Mouse (Mus musculus): ENCODE results near the gene Noa1. TPM values are rescaled to one million over a fixed set of nuclear protein-coding genes. Genes with fewer than 3 reads are reported as not detected.

Gene Noa1
- total and polyA plus RNA-seq, 3 experiments = 12.0 to 51.1 (median 35.1) TPM

DNA sequence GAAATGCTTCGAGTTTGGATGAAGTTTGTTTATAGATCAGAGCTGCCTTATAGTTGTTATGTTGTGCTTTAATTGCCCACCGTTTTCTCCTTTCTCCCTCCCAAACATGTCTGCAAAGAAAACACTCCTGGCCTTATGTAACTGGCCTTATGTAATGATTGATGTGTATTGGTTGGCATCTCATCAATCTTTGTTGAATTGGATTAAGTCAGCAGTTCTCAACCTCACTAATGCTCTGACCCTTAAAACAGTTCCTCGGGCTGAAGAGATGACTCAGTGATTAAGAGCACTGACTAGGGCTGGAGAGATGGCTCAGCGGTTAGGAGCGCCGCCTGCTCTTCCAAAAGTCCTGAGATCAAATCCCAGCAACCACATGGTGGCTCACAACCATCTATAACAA lies 5.1 kb upstream of the Noa1 start:
- Histone ChIP-seq H3K4me1 (ENCODE audit: insufficient read depth, low read depth, low read length) (peaks cover 13% of the 10 kb centered on the region), H3K36me3 (replicated peaks) (peaks cover 71% of the 10 kb centered on the region), H3K4me3 (ENCODE audit: low read depth, low read length) (no peak overlapping the region), H3K9me3 (replicated peaks) (no peaks in the 10 kb centered on the region), H3K27me3 (ENCODE audit: insufficient read depth, low read length) (no peaks in the 10 kb centered on the region)
- TF ChIP-seq GATA2 (IDR thresholded peaks at IDR 0.05; ENCODE audit: borderline replicate concordance, low read depth, low read length) (no peak), POLR2AphosphoS5 (IDR thresholded peaks at IDR 0.05; ENCODE audit: insufficient replicate concordance, low read depth, low read length) (no peak), GATA1 (IDR thresholded peaks at IDR 0.05; ENCODE audit: borderline replicate concordance, low read length) (no peak), CTCF (IDR thresholded peaks at IDR 0.05; ENCODE audit: low read depth, low read length) (no peak), TAL1 (conservative IDR thresholded peaks at IDR 0.05; ENCODE audit: low read depth, low read length) (no peak)
- no peak for ATAC-seq (ENCODE audit: extremely low read depth, insufficient number of reproducible peaks, low FRiP score, poor library complexity, severe bottlenecking)
- no peak for DNase-seq (ENCODE audit: low spot score)

DNA sequence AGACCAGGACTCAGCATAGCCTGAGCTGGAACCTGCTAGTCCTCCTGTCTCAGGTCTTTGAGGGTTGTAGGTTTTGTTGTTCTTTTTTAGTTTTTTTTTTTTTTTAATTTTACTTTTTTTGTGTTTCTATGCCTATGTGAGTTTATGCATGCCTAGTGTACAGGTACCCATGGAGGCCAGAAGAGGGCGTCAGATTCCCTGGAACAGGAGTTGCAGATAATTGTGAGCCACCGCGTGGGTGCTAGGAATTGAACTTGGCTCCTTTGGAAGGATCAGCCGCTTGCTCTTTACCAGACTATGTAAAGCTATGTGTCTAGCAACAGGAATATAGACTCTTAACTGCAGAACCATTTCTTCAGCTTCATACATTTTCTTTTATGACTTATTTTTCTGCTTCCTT lies 4.3 kb upstream of the Noa1 start:
- TF ChIP-seq POLR2AphosphoS5 (IDR thresholded peaks at IDR 0.05; ENCODE audit: insufficient replicate concordance, low read depth, low read length) = no peak
- TF ChIP-seq GATA2 (IDR thresholded peaks at IDR 0.05; ENCODE audit: borderline replicate concordance, low read depth, low read length) = no peak
- TF ChIP-seq CTCF (IDR thresholded peaks at IDR 0.05; ENCODE audit: low read depth, low read length) = no peak
- TF ChIP-seq TAL1 (conservative IDR thresholded peaks at IDR 0.05; ENCODE audit: low read depth, low read length) = no peak
- TF ChIP-seq GATA1 (IDR thresholded peaks at IDR 0.05; ENCODE audit: borderline replicate concordance, low read length) = no peak
- Histone ChIP-seq H3K4me1 (ENCODE audit: insufficient read depth, low read depth, low read length) (peaks cover 16% of the 10 kb centered on the region), H3K36me3 (replicated peaks) (peaks cover 65% of the 10 kb centered on the region), H3K9me3 (replicated peaks) (no peaks in the 10 kb centered on the region), H3K27me3 (ENCODE audit: insufficient read depth, low read length) (no peaks in the 10 kb centered on the region), H3K4me3 (ENCODE audit: low read depth, low read length) (no peak overlapping the region)
- ATAC-seq (ENCODE audit: extremely low read depth, insufficient number of reproducible peaks, low FRiP score, poor library complexity, severe bottlenecking) (no peak), DNase-seq (ENCODE audit: low spot score) (no peak)

- H3K36me3 ChIP-seq (replicated peaks) = peaks cover 60% of the 10 kb centered on the region
- TF ChIP-seq GATA1 (IDR thresholded peaks at IDR 0.05; ENCODE audit: borderline replicate concordance, low read length) (no peak), GATA2 (IDR thresholded peaks at IDR 0.05; ENCODE audit: borderline replicate concordance, low read depth, low read length) (no peak), CTCF (IDR thresholded peaks at IDR 0.05; ENCODE audit: low read depth, low read length) (no peak), POLR2AphosphoS5 (IDR thresholded peaks at IDR 0.05; ENCODE audit: insufficient replicate concordance, low read depth, low read length) (no peak), TAL1 (conservative IDR thresholded peaks at IDR 0.05; ENCODE audit: low read depth, low read length) (no peak)
- peak; percentile 48 for DNase-seq (ENCODE audit: low spot score)
- H3K9me3 ChIP-seq (replicated peaks) = no peaks in the 10 kb centered on the region
- peaks cover 38% of the 10 kb centered on the region for H3K4me1 ChIP-seq (ENCODE audit: insufficient read depth, low read depth, low read length)
- no peak for ATAC-seq (ENCODE audit: extremely low read depth, insufficient number of reproducible peaks, low FRiP score, poor library complexity, severe bottlenecking)
- no peaks in the 10 kb centered on the region for H3K27me3 ChIP-seq (ENCODE audit: insufficient read depth, low read length)
- H3K4me3 ChIP-seq (ENCODE audit: low read depth, low read length) = peak overlapping the region; percentile 98
Measured at GRCm38 (mm10) chr5:77309051-77309906, 605 bp downstream of the Noa1 start.

DNA sequence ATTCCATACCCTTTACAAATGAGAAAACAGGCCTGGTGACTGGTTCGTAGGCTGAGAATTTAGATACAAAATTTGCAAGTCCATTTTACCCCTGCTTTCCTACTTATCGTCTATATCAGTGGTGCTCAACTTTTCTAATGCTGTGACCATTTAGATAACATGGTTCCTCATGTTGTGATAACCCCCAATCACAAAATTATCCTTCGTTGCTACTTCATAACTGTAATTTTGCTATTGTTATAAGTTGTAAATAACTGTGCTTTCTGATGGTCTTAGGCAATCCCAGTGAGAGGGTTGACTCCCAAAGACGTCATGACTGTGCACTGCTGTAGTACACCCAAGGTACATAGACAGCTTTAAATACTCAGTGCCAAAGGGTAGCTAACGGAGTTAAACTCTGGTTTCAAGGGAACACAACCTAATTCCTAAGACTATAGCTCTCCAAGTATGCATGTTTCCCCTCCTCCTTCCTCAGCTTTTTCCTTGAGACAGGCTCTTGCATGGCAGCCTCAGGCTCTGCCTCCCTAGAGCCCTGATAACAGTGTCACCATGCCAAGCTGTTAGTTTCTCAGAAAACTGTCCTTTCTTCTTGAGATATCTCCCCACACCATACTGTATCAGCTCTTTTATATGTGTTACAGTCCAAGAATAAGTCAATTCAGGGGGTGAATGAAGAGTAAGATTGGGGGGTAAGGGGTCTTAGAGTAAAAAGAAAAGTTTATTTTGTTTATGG lies 1.9 kb downstream of the Noa1 start:
- DNase-seq (ENCODE audit: low spot score) = no peak
- Histone ChIP-seq H3K36me3 (replicated peaks) (peaks cover 55% of the 10 kb centered on the region), H3K27me3 (ENCODE audit: insufficient read depth, low read length) (no peaks in the 10 kb centered on the region), H3K9me3 (replicated peaks) (no peaks in the 10 kb centered on the region), H3K4me3 (ENCODE audit: low read depth, low read length) (peak overlapping the region; percentile 98), H3K4me1 (ENCODE audit: insufficient read depth, low read depth, low read length) (peaks cover 35% of the 10 kb centered on the region)
- no peak for ATAC-seq (ENCODE audit: extremely low read depth, insufficient number of reproducible peaks, low FRiP score, poor library complexity, severe bottlenecking)
- TF ChIP-seq TAL1 (conservative IDR thresholded peaks at IDR 0.05; ENCODE audit: low read depth, low read length) (no peak), GATA2 (IDR thresholded peaks at IDR 0.05; ENCODE audit: borderline replicate concordance, low read depth, low read length) (no peak), GATA1 (IDR thresholded peaks at IDR 0.05; ENCODE audit: borderline replicate concordance, low read length) (no peak), POLR2AphosphoS5 (IDR thresholded peaks at IDR 0.05; ENCODE audit: insufficient replicate concordance, low read depth, low read length) (no peak), CTCF (IDR thresholded peaks at IDR 0.05; ENCODE audit: low read depth, low read length) (no peak)

- TF ChIP-seq GATA1 (IDR thresholded peaks at IDR 0.05; ENCODE audit: borderline replicate concordance, low read length) (no peak), CTCF (IDR thresholded peaks at IDR 0.05; ENCODE audit: low read depth, low read length) (no peak), POLR2AphosphoS5 (IDR thresholded peaks at IDR 0.05; ENCODE audit: insufficient replicate concordance, low read depth, low read length) (no peak), TAL1 (conservative IDR thresholded peaks at IDR 0.05; ENCODE audit: low read depth, low read length) (no peak), GATA2 (IDR thresholded peaks at IDR 0.05; ENCODE audit: borderline replicate concordance, low read depth, low read length) (no peak)
- no peak for DNase-seq (ENCODE audit: low spot score)
- H3K4me3 ChIP-seq (ENCODE audit: low read depth, low read length) = no peak overlapping the region
- peaks cover 85% of the 10 kb centered on the region for H3K36me3 ChIP-seq (replicated peaks)
- peaks cover 3% of the 10 kb centered on the region; the same call in 1 of the 2 replicates for H3K4me1 ChIP-seq (ENCODE audit: insufficient read depth, low read depth, low read length)
- no peak for ATAC-seq (ENCODE audit: extremely low read depth, insufficient number of reproducible peaks, low FRiP score, poor library complexity, severe bottlenecking)
- H3K9me3 ChIP-seq (replicated peaks) = no peaks in the 10 kb centered on the region
- H3K27me3 ChIP-seq (ENCODE audit: insufficient read depth, low read length) = no peaks in the 10 kb centered on the region
Measured at GRCm38 (mm10) chr5:77301296-77301903, 8.5 kb downstream of the Noa1 start.

All from G1E (cell line).